Mouse (Mus musculus) heart, postnatal 25 days (tissue): ENCODE measurements around the gene Slc30a7. TPM values are rescaled to one million over a fixed set of nuclear protein-coding genes. Genes with fewer than 3 reads are reported as not detected.

ENCODE experiments used
- DNase-seq: peaks from one replicate; pipeline ENCODE4 v3.0.0; 2022; ENCODE audit warnings: low spot score
- intact Hi-C: fragments of 180-260 bp; cut with DNase I; formaldehyde crosslinking; loops from one replicate; pipeline ENCODE4 v1.15.1; 2025
- microRNA-seq: library from miRNA; unstranded; fragments of <30 nt; microRNA quantifications from one replicate; pipeline ENCODE4 v1.2.0, GENCODE M21; 2022
- total RNA-seq, 2 experiments: library from RNA; stranded (reverse); gene quantifications; 2 replicates each; pipeline ENCODE4 v1.2.3; 2021

Gene Slc30a7
- total RNA-seq, 2 experiments from 2014 or later = 14.9 to 18.7 TPM

DNA sequence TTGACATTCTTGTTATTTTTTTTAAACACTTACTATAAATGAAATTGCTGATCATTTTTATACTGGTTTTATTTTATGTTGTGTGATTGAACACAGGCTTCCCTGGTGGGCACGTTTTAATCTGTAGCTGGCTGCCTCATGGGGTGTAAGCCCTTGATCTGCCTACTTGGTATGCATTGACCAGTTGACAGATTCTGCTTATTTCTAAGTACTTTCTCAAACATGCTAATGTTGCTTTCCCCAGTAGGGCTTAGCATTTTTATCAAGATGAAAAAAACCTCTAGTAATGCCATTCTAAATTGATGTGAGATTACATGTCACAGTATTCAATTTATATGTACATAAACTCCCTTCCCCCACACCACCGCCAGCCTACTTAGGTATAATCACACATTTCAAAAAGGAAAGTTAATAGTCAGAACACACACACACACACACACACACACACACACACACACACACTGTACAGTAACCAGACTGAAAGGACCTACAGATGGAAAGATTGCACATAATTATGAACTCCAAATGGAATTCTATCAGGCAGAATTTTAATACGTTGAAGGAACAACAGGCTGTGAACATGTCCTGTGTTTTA lies 108.8 kb downstream of the Slc30a7 start:
- intact Hi-C loops = no loop called here
- no peak for DNase-seq

DNA sequence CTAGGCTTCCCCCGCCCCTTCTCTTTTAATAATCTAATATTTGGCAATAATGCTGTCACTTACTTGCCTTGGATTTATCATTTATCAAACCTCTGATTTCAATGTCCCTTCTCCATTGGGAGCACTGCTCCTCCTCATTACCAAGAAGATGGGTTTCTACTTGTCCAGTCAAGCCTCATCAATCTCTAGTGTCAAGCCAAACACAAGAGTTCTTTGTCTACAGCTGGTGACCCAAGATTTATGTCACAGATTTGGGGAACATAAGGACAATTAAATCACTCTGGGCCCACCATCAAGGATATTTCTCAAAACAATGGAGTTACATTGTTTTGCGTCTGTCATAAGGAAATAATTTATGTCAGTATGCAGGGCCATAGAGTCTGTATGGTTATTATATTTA lies 114.0 kb downstream of the Slc30a7 start:
- no peak for DNase-seq
- intact Hi-C loops = loop anchor here (5.0 kb wide), 1 partner anchor 79 kb away; no protein-coding TSS in a partner anchor

DNA sequence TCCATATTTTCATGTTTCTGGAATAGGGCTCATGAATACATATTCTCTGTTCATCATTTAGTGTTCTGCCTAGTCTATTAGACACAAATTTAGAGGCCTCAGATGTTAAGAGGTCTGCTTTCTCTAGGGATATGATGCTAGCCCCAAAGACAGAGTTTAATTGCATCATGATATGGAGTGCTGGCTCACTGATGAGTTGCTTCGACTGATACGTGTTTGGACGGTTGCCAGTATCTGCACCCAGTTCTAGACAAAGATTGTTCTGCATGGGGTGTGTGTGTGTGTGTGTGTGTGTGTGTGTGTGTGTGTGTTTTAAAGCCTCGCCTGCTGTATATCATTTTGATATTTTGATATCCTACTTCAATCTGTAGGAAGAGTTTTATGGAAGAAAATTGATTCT lies 114.9 kb downstream of the Slc30a7 start:
- intact Hi-C loops = loop anchor here (5.0 kb wide), 1 partner anchor 80 kb away; no protein-coding TSS in a partner anchor
- no peak for DNase-seq

Small RNA genes lying within 50 kb of the gene (microRNA-seq; reads per million reads assigned to microRNA genes)
- gene Mir669n = not detected

Other genes starting within 250 kb of the Slc30a7 start
- gene Dph5, start 119.6 kb downstream of the Slc30a7 start, total RNA-seq = 1 to 10 TPM; 5.2 to 5.6 TPM
- gene Extl2, start 56 bp upstream of the Slc30a7 start, total RNA-seq = 10 to 100 TPM; 13.2 to 14.9 TPM
- gene Vcam1, start 122.3 kb upstream of the Slc30a7 start, total RNA-seq = 10 to 100 TPM; 14.7 to 17.1 TPM
- under 1 TPM in 1 of 2 experiments, not detected in 1; 0.75 TPM for gene Gpr88, start 246.1 kb upstream of the Slc30a7 start, total RNA-seq